Mouse (Mus musculus) hindbrain, embryonic 11.5 days (tissue): Measurements from ENCODE around the gene Zfp292. TPM values are rescaled to one million over a fixed set of nuclear protein-coding genes. Genes with fewer than 3 reads are reported as not detected.

Source experiments
- ATAC-seq: fragments of 200-750 bp; cut with Nextera tagmentation; 2 replicates; pipeline ENCODE4 v1.8.0; 2017; ENCODE audit warnings: mild to moderate bottlenecking, moderate TSS enrichment, moderate library complexity; ENCODE audit not compliant: low FRiP score
- DNase-seq: peaks from one replicate; pipeline ENCODE4 v3.0.0-alpha.2; 2015; ENCODE audit warnings: low spot score
- H3K27ac ChIP-seq: fragments of 300-500 bp; sonication (generic); 2 replicates; pipeline ENCODE4 v1.5.1; 2014; ENCODE audit warnings: mild to moderate bottlenecking, low read depth, low read length
- H3K27me3 ChIP-seq: fragments of 300-500 bp; sonication (generic); 2 replicates; pipeline ENCODE4 v1.6.1; 2014; ENCODE audit warnings: mild to moderate bottlenecking, low read length, moderate library complexity, mixed read lengths; ENCODE audit not compliant: control insufficient read depth, insufficient read depth
- H3K36me3 ChIP-seq: fragments of 300-500 bp; sonication (generic); 2 replicates; pipeline ENCODE4 v1.6.1; 2014; ENCODE audit warnings: mild to moderate bottlenecking, low read length, moderate library complexity, mixed read lengths; ENCODE audit not compliant: control insufficient read depth, insufficient read depth
- H3K4me1 ChIP-seq: fragments of 300-500 bp; sonication (generic); replicated peaks from 2 replicates; pipeline ENCODE4 v1.6.1; 2014; ENCODE audit warnings: low read length, mixed read lengths; ENCODE audit not compliant: control insufficient read depth, insufficient read depth
- H3K4me2 ChIP-seq: fragments of 300-500 bp; sonication (generic); replicated peaks from 2 replicates; pipeline ENCODE4 v1.6.1; 2014; ENCODE audit warnings: mild to moderate bottlenecking, low read depth, low read length
- H3K4me3 ChIP-seq: fragments of 300-500 bp; sonication (generic); 2 replicates; pipeline ENCODE4 v1.5.1; 2014; ENCODE audit warnings: low read depth, low read length
- H3K9ac ChIP-seq: fragments of 300-500 bp; sonication (generic); 2 replicates; pipeline ENCODE4 v1.6.1; 2014; ENCODE audit warnings: low read depth, low read length
- H3K9me3 ChIP-seq: fragments of 300-500 bp; sonication (generic); 2 replicates; pipeline ENCODE4 v1.6.1; 2016; ENCODE audit warnings: low read length; ENCODE audit not compliant: control insufficient read depth
- WGBS: fragments of 180-500 bp; shearing (Covaris S2); extraction: QIAGEN DNeasy Blood & Tissue Kit; methylation state at CpG from one replicate; pipeline ENCODE4 v1.1.7; 2014; 5-methylcytosine and 5-hydroxymethylcytosine counted together
- polyA plus RNA-seq: library from polyadenylated mRNA; unstranded; fragments of >200 nt; fragmentation: Nextera tagmentation; extraction: Ambion mirVana; gene quantifications from 2 replicates; pipeline ENCODE4 v1.2.1, GENCODE M21; 2014

Gene Zfp292
- polyA plus RNA-seq, 1 experiment from 2014 or later, result 42.4 TPM

DNA sequence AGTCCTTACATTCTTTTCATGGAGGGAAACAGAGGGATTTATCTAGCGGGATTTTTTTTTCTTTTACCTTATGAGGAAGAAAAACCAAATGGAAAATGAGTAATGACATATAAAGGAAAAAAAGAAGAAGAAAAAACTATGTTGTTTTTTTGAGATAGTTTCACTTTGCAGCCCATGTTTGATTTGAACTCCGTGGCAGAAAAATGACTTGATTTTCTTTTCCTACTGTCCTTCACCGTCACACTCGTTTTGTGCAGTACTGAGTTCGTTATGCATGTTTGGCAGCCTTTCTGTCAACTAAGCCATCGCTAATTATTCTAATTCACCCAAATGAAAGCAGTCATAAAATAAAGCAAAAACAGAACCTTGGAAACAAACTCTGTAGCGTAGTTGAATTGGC, 4.5 kb upstream of the Zfp292 start:
- H3K27ac ChIP-seq, result no peak overlapping the region
- H3K9me3 ChIP-seq, result no peaks in the 10 kb centered on the region
- ATAC-seq (no peak), DNase-seq (no peak)
- peak overlapping the region; percentile 87 for H3K9ac ChIP-seq
- peak overlapping the region; percentile 69 for H3K4me3 ChIP-seq
- H3K27me3 ChIP-seq, result peaks cover 8% of the 10 kb centered on the region
- WGBS, result 15% methylated on average over 7 of the region's 7 CpGs
- H3K36me3 ChIP-seq, result no peaks in the 10 kb centered on the region
- H3K4me1 ChIP-seq, result no peaks in the 10 kb centered on the region
- peak overlapping the region; percentile 84 for H3K4me2 ChIP-seq

DNA sequence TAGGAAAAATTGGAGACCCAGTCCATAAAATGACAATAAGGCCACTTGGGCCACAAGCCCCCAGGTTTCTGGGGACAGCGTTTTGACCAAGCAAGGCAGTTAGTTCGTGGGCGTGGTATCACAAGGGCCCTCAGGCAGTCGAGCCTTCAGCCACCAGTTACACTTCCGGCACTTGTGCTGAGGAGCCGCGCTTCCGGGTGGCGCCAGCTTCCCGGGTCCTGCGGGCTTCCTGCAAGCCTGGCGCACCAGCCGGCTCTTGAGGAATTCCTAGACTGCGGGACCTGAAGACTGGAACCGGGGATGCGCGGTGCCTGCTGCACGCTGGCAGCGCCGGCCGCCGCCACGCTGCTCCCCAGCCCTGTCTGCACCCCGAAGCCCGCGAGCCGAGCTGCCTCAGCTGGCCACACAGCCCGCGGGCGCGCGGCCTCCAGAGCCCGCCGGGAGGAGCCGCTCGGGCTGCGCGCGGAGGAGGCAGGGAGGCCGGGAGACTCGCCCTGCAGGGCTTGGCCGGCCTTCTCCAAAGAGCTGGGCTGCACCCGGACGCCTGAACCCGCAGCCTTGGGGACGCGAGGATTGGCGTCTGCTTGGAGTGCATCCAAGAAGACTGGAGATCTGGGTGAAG, 3.8 kb upstream of the Zfp292 start:
- peaks cover 8% of the 10 kb centered on the region for H3K27me3 ChIP-seq
- under 1% methylated on average over 48 of the region's 48 CpGs for WGBS
- H3K4me3 ChIP-seq, result peak overlapping the region; percentile 69
- DNase-seq (peak; percentile 86), ATAC-seq (peak; percentile 77)
- H3K9me3 ChIP-seq, result no peaks in the 10 kb centered on the region
- H3K4me1 ChIP-seq, result no peaks in the 10 kb centered on the region
- H3K36me3 ChIP-seq, result no peaks in the 10 kb centered on the region
- H3K4me2 ChIP-seq, result peak overlapping the region; percentile 84
- peak overlapping the region; percentile 87 for H3K9ac ChIP-seq
- H3K27ac ChIP-seq, result peak overlapping the region; percentile 93

- H3K4me3 ChIP-seq, result no peak overlapping the region
- H3K4me2 ChIP-seq, result peak overlapping the region; percentile 84; the same call in 1 of the 2 replicates
- ATAC-seq, result no peak
- peaks cover 8% of the 10 kb centered on the region for H3K27me3 ChIP-seq
- peak; percentile 8 for DNase-seq
- 58% methylated on average over 9 of the region's 9 CpGs for WGBS
- no peaks in the 10 kb centered on the region for H3K9me3 ChIP-seq
- H3K4me1 ChIP-seq, result no peaks in the 10 kb centered on the region
- no peak overlapping the region; the same call in 1 of the 2 replicates for H3K9ac ChIP-seq
- no peaks in the 10 kb centered on the region for H3K36me3 ChIP-seq
- no peak overlapping the region for H3K27ac ChIP-seq
These were observed 3.0 kb upstream of the Zfp292 start for GRCm38 (mm10) chr4:34885631-34886351.

- ATAC-seq, result no peak
- 41% methylated on average over 16 of the region's 16 CpGs for WGBS
- peak overlapping the region; percentile 100 for H3K27ac ChIP-seq
- H3K36me3 ChIP-seq, result no peaks in the 10 kb centered on the region
- H3K4me2 ChIP-seq, result peak overlapping the region; percentile 68
- H3K9me3 ChIP-seq, result no peaks in the 10 kb centered on the region
- H3K4me1 ChIP-seq, result no peaks in the 10 kb centered on the region
- DNase-seq, result no peak
- peak overlapping the region; percentile 92 for H3K4me3 ChIP-seq
- H3K27me3 ChIP-seq, result peaks cover 1% of the 10 kb centered on the region; the same call in 1 of the 2 replicates
- peak overlapping the region; percentile 99 for H3K9ac ChIP-seq
These were observed 738 bp upstream of the Zfp292 start for GRCm38 (mm10) chr4:34883366-34884029.

DNA sequence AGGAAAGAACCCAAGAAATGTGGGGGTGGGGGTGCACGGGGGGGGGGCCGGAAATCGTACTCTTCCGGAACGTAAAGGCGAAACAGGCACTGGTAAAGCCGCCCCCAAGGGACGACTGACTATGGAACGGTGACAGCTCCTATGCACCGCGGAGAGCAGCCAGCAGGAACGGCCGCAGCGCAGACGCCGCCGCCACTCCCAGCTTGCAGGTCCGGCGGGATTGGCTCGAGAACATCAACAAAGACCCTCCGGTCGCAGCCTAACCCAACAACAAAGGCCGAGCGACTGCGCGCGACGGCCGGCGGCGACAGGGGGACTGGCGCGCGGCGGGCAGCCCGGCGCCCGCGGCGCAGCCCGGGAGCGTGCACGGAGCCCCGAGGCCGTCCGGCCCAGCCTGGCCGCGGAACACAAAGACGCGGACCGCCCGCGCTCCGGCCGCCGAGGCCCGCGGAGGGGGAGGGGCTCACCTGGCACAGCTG, 430 bp downstream of the Zfp292 start:
- no peaks in the 10 kb centered on the region for H3K27me3 ChIP-seq
- H3K9ac ChIP-seq, result peak overlapping the region; percentile 99
- H3K4me2 ChIP-seq, result peak overlapping the region; percentile 68
- peak overlapping the region; percentile 100 for H3K27ac ChIP-seq
- H3K36me3 ChIP-seq, result no peaks in the 10 kb centered on the region
- under 1% methylated on average over 58 of the region's 58 CpGs for WGBS
- H3K4me1 ChIP-seq, result no peaks in the 10 kb centered on the region
- no peaks in the 10 kb centered on the region for H3K9me3 ChIP-seq
- peak overlapping the region; percentile 92 for H3K4me3 ChIP-seq
- peak; percentile 80 for DNase-seq
- peak; percentile 77 for ATAC-seq

GRCm38 (mm10) chr4:34881851-34882250, 909 bp downstream of the Zfp292 start:
- H3K4me3 ChIP-seq, result peak overlapping the region; percentile 92
- no peaks in the 10 kb centered on the region for H3K27me3 ChIP-seq
- no peaks in the 10 kb centered on the region for H3K36me3 ChIP-seq
- WGBS, result 21% methylated on average over 4 of the region's 4 CpGs
- no peak for DNase-seq
- H3K4me2 ChIP-seq, result peak overlapping the region; percentile 68
- peak overlapping the region; percentile 99 for H3K9ac ChIP-seq
- ATAC-seq, result no peak
- peak overlapping the region; percentile 100 for H3K27ac ChIP-seq
- H3K9me3 ChIP-seq, result no peaks in the 10 kb centered on the region
- no peaks in the 10 kb centered on the region for H3K4me1 ChIP-seq

- ATAC-seq, result no peak
- 92% methylated on average over 10 of the region's 10 CpGs for WGBS
These were observed 1.7 kb downstream of the Zfp292 start for GRCm38 (mm10) chr4:34880921-34881650.

GRCm38 (mm10) chr4:34874234-34874633, 8.5 kb downstream of the Zfp292 start:
- no peaks in the 10 kb centered on the region for H3K36me3 ChIP-seq
- no peak for ATAC-seq
- 83% methylated on average over 1 of the region's 1 CpGs for WGBS

More at GRCm38 (mm10) chr4:34880921-34881650, 1.7 kb downstream of the Zfp292 start:
- Histone ChIP-seq H3K4me1 (no peaks in the 10 kb centered on the region), H3K36me3 (no peaks in the 10 kb centered on the region), H3K27me3 (no peaks in the 10 kb centered on the region), H3K27ac (no peak overlapping the region), H3K9ac (no peak overlapping the region), H3K4me3 (peak overlapping the region; percentile 92; the same call in 1 of the 2 replicates), H3K4me2 (peak overlapping the region; percentile 68), H3K9me3 (no peaks in the 10 kb centered on the region)
- DNase-seq, result no peak

More at GRCm38 (mm10) chr4:34874234-34874633, 8.5 kb downstream of the Zfp292 start:
- no peak overlapping the region for H3K4me3 ChIP-seq
- H3K9me3 ChIP-seq, result no peaks in the 10 kb centered on the region
- no peaks in the 10 kb centered on the region for H3K27me3 ChIP-seq
- H3K9ac ChIP-seq, result no peak overlapping the region
- no peaks in the 10 kb centered on the region for H3K4me1 ChIP-seq
- no peak for DNase-seq
- H3K27ac ChIP-seq, result no peak overlapping the region
- H3K4me2 ChIP-seq, result no peak overlapping the region
